Mouse (Mus musculus) ZHBTc4 (cell line): ENCODE results near the gene Noto.
A peak's percentile ranks its signal among the peaks of the same experiment; 100 is the strongest.
"Not testable (repeated sequence)": the region's sequence is repeated elsewhere in the genome, so short reads cannot be mapped to it uniquely, and the experiment has no call there.

Experiments used
- DNase-seq: peaks from one replicate; pipeline ENCODE4 v3.0.0-alpha.2; 2011; ENCODE audit warnings: low read depth, low spot score

Gene Noto

GRCm38 (mm10) chr6:85431274-85431841 is 7.7 kb downstream of the Noto start:
- no peak for DNase-seq

- peak; percentile 95 for DNase-seq
Observed at GRCm38 (mm10) chr6:85431842-85432431, 8.3 kb downstream of the Noto start, which contains the start of gene Smyd5. TSS of gene Smyd5 (plus strand) at chr6:85431989.

GRCm38 (mm10) chr6:85433865-85434264 is 10.2 kb downstream of the Noto start:
- DNase-seq: no peak

- DNase-seq: no peak
Observed at GRCm38 (mm10) chr6:85436204-85436603, 12.5 kb downstream of the Noto start.

GRCm38 (mm10) chr6:85436631-85437030 is 12.9 kb downstream of the Noto start:
- no peak for DNase-seq

- DNase-seq: no peak
Observed at GRCm38 (mm10) chr6:85441142-85441541, 17.5 kb downstream of the Noto start.

GRCm38 (mm10) chr6:85443488-85444233 is 20.0 kb downstream of the Noto start:
- DNase-seq: no peak

- no peak for DNase-seq
Observed at GRCm38 (mm10) chr6:85444266-85444965, 20.7 kb downstream of the Noto start.

GRCm38 (mm10) chr6:85445286-85445685 is 21.6 kb downstream of the Noto start:
- DNase-seq: no peak

- DNase-seq: no peak
Observed at GRCm38 (mm10) chr6:85447351-85447750, 23.7 kb downstream of the Noto start.

- DNase-seq: not testable (repeated sequence)
Observed at GRCm38 (mm10) chr6:85450140-85450539, 26.5 kb downstream of the Noto start.

GRCm38 (mm10) chr6:85450697-85451663 is 27.3 kb downstream of the Noto start, which contains the start of gene Cct7:
TSS of gene Cct7 (plus strand) at chr6:85451514.
- peak; percentile 100 for DNase-seq

- peak; percentile 99 for DNase-seq
Observed at GRCm38 (mm10) chr6:85451664-85452410, 28.2 kb downstream of the Noto start, which contains the start of gene Pradc1. TSS of gene Pradc1 (minus strand) at chr6:85451970.

- no peak for DNase-seq
Observed at GRCm38 (mm10) chr6:85452411-85452665, 28.7 kb downstream of the Noto start.

- no peak for DNase-seq
Observed at GRCm38 (mm10) chr6:85452816-85453215, 29.1 kb downstream of the Noto start.

GRCm38 (mm10) chr6:85459621-85460020 is 35.9 kb downstream of the Noto start:
- DNase-seq: no peak

- peak; percentile 40 for DNase-seq
Observed at GRCm38 (mm10) chr6:85465381-85465780, 41.7 kb downstream of the Noto start.

- no peak for DNase-seq
Observed at GRCm38 (mm10) chr6:85469660-85470430, 46.2 kb downstream of the Noto start.

- no peak for DNase-seq
Observed at GRCm38 (mm10) chr6:85471962-85472361, 48.3 kb downstream of the Noto start.

- DNase-seq: no peak
Observed at GRCm38 (mm10) chr6:85472542-85472941, 48.9 kb downstream of the Noto start.
